Mouse (Mus musculus) limb, embryonic 14.5 days (tissue): ENCODE measurements around the gene Clrn1. TPM values are rescaled to one million over a fixed set of nuclear protein-coding genes. Genes with fewer than 3 reads are reported as not detected.
"Not testable (repeated sequence)": the region's sequence is repeated elsewhere in the genome, so short reads cannot be mapped to it uniquely, and the experiment has no call there.

Experiments
- ATAC-seq: fragments of 200-750 bp; cut with Nextera tagmentation; 2 replicates; pipeline ENCODE4 v1.8.0; 2017; ENCODE audit warnings: low read depth, moderate number of reproducible peaks, moderate TSS enrichment; ENCODE audit not compliant: low FRiP score
- DNase-seq: peaks from one replicate; pipeline ENCODE4 v3.0.0-alpha.2; 2015; ENCODE audit warnings: low spot score
- H3K27ac ChIP-seq: fragments of 300-500 bp; sonication (generic); replicated peaks from 2 replicates; pipeline ENCODE4 v1.5.1; 2014; ENCODE audit warnings: low read depth, mild to moderate bottlenecking, low read length, moderate library complexity, mixed read lengths
- H3K27me3 ChIP-seq: fragments of 300-500 bp; sonication (generic); 2 replicates; pipeline ENCODE4 v1.6.1; 2014; ENCODE audit warnings: low read length, mixed read lengths; ENCODE audit not compliant: control insufficient read depth, insufficient read depth
- H3K36me3 ChIP-seq: fragments of 300-500 bp; sonication (generic); 2 replicates; pipeline ENCODE4 v1.6.1; 2014; ENCODE audit warnings: mild to moderate bottlenecking, low read length, moderate library complexity, mixed read lengths; ENCODE audit not compliant: control insufficient read depth, insufficient read depth
- H3K4me1 ChIP-seq: fragments of 300-500 bp; sonication (generic); 2 replicates; pipeline ENCODE4 v1.6.1; 2014; ENCODE audit warnings: antibody characterized with exemption, low read length, mixed read lengths; ENCODE audit not compliant: control insufficient read depth, insufficient read depth
- H3K4me2 ChIP-seq: fragments of 300-500 bp; sonication (generic); replicated peaks from 2 replicates; pipeline ENCODE4 v1.6.1; 2014; ENCODE audit warnings: low read depth, mild to moderate bottlenecking, low read length, moderate library complexity; ENCODE audit not compliant: severe bottlenecking
- H3K4me3 ChIP-seq: fragments of 300-500 bp; sonication (generic); replicated peaks from 2 replicates; pipeline ENCODE4 v1.5.1; 2014; ENCODE audit warnings: low read length
- H3K9ac ChIP-seq: fragments of 300-500 bp; sonication (generic); 2 replicates; pipeline ENCODE4 v1.6.1; 2014; ENCODE audit warnings: mild to moderate bottlenecking, low read depth, low read length, moderate library complexity; ENCODE audit not compliant: severe bottlenecking
- H3K9me3 ChIP-seq: fragments of 300-500 bp; sonication (generic); 2 replicates; pipeline ENCODE4 v1.6.1; 2016; ENCODE audit warnings: low read length; ENCODE audit not compliant: control insufficient read depth
- POLR2A ChIP-seq: fragments of 200-500 bp; IDR thresholded peaks from 2 replicates; pipeline ENCODE4 v1.8.0; 2012; ENCODE audit warnings: inconsistent platforms, mild to moderate bottlenecking, moderate library complexity, borderline replicate concordance; ENCODE audit not compliant: insufficient read depth, insufficient read length; ENCODE audit errors: extremely low read depth
- WGBS: fragments of 180-500 bp; shearing (Covaris S2); extraction: QIAGEN DNeasy Blood & Tissue Kit; methylation state at CpG from one replicate; pipeline ENCODE4 v1.1.7; 2014; 5-methylcytosine and 5-hydroxymethylcytosine counted together
- polyA plus RNA-seq, 2 experiments: library from polyadenylated mRNA; depleted of rRNA in 1 of 2; stranded (reverse) in 1 of 2; unstranded in 1 of 2; fragments of >200 nt; fragmentation: Nextera tagmentation in 1 of 2; extraction: Ambion mirVana in 1 of 2; gene quantifications; 2 replicates each; pipeline versions ENCODE4 v1.2.1 to v1.2.3; 2012 to 2014

Clrn1 gene
- polyA plus RNA-seq, 2 experiments, result 0.08 to 0.44 TPM

- Histone ChIP-seq H3K4me3 (no peak overlapping the region), H3K9ac (no peak overlapping the region), H3K4me2 (no peak overlapping the region), H3K9me3 (no peaks in the 10 kb centered on the region), H3K27ac (no peak overlapping the region), H3K27me3 (no peaks in the 10 kb centered on the region), H3K4me1 (no peaks in the 10 kb centered on the region), H3K36me3 (no peaks in the 10 kb centered on the region)
- no peak for TF ChIP-seq POLR2A
- DNase-seq (no peak), ATAC-seq (no peak)
- WGBS, result 76% methylated on average over 2 of the region's 2 CpGs
Observed at GRCm38 (mm10) chr3:58880181-58880580, 5.0 kb downstream of the Clrn1 start.

GRCm38 (mm10) chr3:58871882-58872281, 13.3 kb downstream of the Clrn1 start:
- H3K27me3 ChIP-seq, H3K9me3 ChIP-seq, H3K4me3 ChIP-seq, DNase-seq, ATAC-seq, H3K36me3 ChIP-seq, H3K4me1 ChIP-seq, H3K9ac ChIP-seq, H3K4me2 ChIP-seq, H3K27ac ChIP-seq: not testable (repeated sequence)
- 70% methylated on average over 2 of the region's 2 CpGs for WGBS

- Histone ChIP-seq H3K4me2 (no peak overlapping the region), H3K4me3 (no peak overlapping the region), H3K9me3 (no peaks in the 10 kb centered on the region), H3K36me3 (no peaks in the 10 kb centered on the region), H3K4me1 (no peaks in the 10 kb centered on the region), H3K27ac (no peak overlapping the region), H3K9ac (no peak overlapping the region), H3K27me3 (no peaks in the 10 kb centered on the region)
- TF ChIP-seq POLR2A, result no peak
- DNase-seq, result peak; percentile 71
- 31% methylated on average over 7 of the region's 7 CpGs for WGBS
- ATAC-seq, result no peak
Observed at GRCm38 (mm10) chr3:58865690-58866089, 19.4 kb downstream of the Clrn1 start.

GRCm38 (mm10) chr3:58862976-58863375, 22.2 kb downstream of the Clrn1 start:
- ATAC-seq, result no peak
- Histone ChIP-seq H3K9me3 (no peaks in the 10 kb centered on the region), H3K36me3 (no peaks in the 10 kb centered on the region), H3K4me2 (no peak overlapping the region), H3K9ac (no peak overlapping the region), H3K4me3 (no peak overlapping the region), H3K27me3 (no peaks in the 10 kb centered on the region), H3K27ac (no peak overlapping the region), H3K4me1 (no peaks in the 10 kb centered on the region)
- WGBS, result 77% methylated on average over 2 of the region's 2 CpGs
- no peak for DNase-seq
- TF ChIP-seq POLR2A, result no peak

GRCm38 (mm10) chr3:58843415-58843814, 41.7 kb downstream of the Clrn1 start:
- Histone ChIP-seq H3K9ac (no peak overlapping the region), H3K27ac (no peak overlapping the region), H3K4me1 (no peaks in the 10 kb centered on the region), H3K9me3 (no peaks in the 10 kb centered on the region), H3K36me3 (no peaks in the 10 kb centered on the region), H3K4me3 (no peak overlapping the region), H3K27me3 (no peaks in the 10 kb centered on the region), H3K4me2 (no peak overlapping the region)
- no peak for TF ChIP-seq POLR2A
- DNase-seq (peak; percentile 8), ATAC-seq (no peak)
- WGBS, result 50% methylated on average over 1 of the region's 1 CpGs

- Histone ChIP-seq H3K27ac (no peak overlapping the region), H3K4me1 (no peaks in the 10 kb centered on the region), H3K4me2 (no peak overlapping the region), H3K36me3 (no peaks in the 10 kb centered on the region), H3K4me3 (no peak overlapping the region), H3K9me3 (no peaks in the 10 kb centered on the region), H3K27me3 (no peaks in the 10 kb centered on the region), H3K9ac (no peak overlapping the region)
- 84% methylated on average over 5 of the region's 5 CpGs for WGBS
- no peak for TF ChIP-seq POLR2A
- DNase-seq, result no peak
- ATAC-seq, result no peak
Observed at GRCm38 (mm10) chr3:58833442-58834160, 51.5 kb downstream of the Clrn1 start.
